Mouse (Mus musculus): ENCODE measurements around the gene Prps1l3. TPM values are rescaled to one million over a fixed set of nuclear protein-coding genes. Genes with fewer than 3 reads are reported as not detected.

The Prps1l3 gene
- total RNA-seq, 2 experiments from 2014 or later = 56.9 to 87.5 TPM

GRCm38 (mm10) chr12:57233386-57233785 lies 3.2 kb downstream of the Prps1l3 start:
- no peak for ATAC-seq (replicated peaks; ENCODE audit: poor library complexity)

DNA sequence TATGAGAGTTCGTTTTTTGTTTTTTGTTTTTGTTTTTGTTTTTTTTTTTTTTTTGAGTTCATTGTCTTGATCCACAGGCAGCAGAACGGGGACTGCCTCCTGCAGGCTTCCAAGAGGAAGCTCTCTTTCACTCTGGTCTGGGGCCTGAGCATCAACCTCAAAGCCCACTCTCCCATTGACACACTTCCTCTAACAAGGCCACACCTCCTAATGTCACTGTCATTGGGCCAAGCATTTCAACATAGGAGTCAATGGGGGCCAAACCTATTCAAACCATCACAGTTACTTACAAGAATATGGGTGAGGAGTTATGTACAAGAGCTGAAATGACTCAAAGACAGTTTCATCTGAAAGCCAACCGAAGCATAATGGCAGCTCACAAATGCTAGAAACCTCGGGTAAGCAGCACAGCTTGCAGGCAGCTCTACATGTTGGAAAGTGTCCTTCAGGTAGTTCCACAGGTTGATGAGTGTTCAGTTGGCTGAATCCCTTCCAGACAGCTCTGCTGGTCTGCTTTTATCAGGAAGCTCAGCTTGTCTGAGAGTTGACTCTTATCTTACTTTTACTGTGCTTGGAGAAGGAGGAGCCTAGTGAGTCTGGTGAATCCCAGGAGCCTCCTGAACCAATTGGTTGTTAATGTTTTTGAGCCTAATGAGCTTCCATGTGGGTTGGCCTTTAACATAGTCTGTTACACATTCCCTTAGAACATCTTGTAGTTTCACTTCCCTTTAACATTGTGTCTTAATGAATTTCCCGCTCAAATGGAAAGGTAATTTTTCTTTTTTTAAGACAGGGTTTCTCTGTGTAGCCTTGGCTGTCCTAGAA lies 13.7 kb downstream of the Prps1l3 start:
- ATAC-seq (replicated peaks; ENCODE audit: poor library complexity) = peak; percentile 96

DNA sequence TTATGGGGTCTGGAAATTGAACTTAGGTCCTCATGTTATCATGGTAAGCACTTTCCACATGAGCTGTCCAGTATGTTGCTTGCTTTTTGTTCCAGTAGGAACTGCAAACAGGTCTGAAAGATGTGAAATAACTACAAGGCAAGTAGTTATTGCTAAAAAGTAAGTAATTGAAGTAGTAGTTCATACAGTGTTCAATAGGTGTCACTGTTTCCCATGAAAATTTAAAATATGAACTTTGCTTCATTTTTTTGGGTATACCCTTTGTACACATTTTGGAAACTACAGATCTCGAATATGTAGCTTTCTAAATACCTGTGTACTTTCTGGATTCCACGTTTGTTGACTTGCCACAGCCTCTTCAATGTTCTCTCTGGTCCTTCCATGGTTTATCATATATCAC lies 28.4 kb downstream of the Prps1l3 start:
- ATAC-seq (replicated peaks; ENCODE audit: poor library complexity) = peak; percentile 54; the same call in 1 of the 2 replicates

DNA sequence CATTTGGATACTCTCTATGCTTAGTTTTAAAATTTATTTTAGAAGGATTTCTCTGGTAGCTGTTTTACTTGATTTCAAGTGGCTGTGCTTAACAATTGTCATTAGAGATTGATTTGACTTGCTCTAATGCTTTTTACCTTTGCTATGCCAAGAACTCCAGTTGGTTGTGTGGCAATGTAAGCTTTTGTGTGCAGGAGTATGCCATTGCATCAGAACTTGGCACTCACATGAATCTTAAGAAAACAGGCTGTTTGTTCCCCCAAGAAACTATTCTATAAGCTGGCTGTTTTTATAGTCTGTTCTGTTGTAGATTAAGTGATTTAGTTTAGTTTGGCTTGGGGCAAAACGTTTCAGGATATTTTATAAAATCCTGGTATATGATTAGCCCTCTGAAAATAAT lies 45.2 kb downstream of the Prps1l3 start:
- no peak for ATAC-seq (replicated peaks; ENCODE audit: poor library complexity)

DNA sequence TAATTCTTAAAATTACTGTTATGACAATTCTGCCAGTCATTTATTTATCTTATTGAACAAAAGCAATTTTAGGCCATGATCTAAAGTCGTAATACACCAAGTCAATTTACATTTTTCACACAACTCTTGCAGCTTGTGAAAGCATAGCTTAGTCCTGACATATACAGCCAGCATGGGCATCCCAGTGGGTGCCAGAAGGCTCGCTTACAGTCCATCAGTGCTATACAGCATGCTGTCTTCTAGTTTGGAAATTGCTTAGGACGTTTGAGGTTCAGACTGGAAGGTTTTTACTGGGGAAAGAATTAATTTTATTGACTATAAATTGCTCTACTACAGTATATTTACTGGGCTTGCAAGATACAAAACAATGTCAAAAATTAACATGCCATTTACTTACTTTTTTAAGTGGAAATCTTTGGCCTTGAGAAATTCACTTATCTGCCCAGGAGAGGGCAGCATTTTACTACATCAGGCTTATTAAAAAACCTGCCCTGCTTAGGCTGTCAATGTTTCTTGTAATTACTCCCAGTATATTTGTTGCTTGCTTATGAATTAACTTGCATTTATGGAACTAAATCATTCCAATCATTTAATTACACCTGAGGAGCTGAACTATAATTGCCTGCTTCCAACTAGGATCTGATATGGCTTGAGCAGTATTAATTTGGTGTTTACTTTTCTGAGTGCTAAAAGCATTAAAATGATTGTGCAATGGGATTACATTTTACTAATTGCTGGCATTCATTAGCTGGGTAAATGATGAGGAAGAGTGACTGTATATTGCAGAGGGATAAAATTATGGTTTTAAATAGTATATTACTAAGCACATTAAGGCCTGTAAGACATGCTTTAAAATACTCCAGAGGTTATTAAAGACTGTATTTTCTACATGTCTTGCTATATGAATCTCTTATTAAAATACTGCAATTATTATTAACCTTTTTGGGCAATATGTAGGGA lies 51.2 kb downstream of the Prps1l3 start:
- peak; percentile 87 for ATAC-seq (replicated peaks; ENCODE audit: poor library complexity)

DNA sequence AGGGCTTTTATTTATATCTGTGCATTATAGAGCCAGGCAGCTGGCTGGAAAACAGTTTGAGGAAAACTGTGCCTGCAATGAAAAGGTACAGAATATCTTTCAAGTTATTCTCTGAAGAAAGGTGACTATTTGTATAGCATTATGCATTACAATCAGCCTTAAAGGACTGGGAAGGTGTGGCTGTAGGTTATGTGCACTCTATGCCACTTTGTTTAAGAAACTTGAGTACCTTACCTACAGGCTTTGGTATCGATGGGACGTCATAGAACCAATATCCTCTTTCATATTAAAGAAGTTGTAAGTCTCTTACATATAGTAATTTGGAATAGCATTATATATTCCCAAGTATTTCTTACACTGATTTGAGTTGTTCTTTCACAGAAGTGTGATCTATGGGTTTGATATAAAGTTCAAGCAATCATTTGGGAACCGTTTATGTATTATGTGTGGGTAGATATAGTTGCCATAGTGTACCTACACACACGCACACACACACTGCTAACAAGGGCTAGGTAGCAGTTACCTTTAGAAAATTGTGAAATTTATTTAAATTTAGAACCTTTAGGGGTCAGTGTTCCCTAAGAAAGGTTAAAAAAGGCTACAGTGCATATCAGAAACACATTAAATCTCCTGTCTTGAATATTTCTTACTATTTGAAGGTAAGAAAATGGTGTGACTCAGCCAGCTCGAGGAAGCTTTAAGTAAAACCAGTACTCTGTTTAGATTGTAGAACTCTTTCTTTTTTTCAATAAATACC lies 55.3 kb downstream of the Prps1l3 start:
- ATAC-seq (replicated peaks; ENCODE audit: poor library complexity) = no peak

Other genes starting within 250 kb of the Prps1l3 start
- gene Slc25a21, start 32.9 kb upstream of the Prps1l3 start, total RNA-seq (2015) = 8.0 and 12.4 TPM in 2 replicates
- gene Slc25a21, start 32.9 kb upstream of the Prps1l3 start, total RNA-seq (2017) = 6.5 and 10.4 TPM in 2 replicates
- gene Mipol1, start within 50 bp of the Prps1l3 start, total RNA-seq (2015) = 7.4 and 8.8 TPM in 2 replicates
- 5.2 and 10.9 TPM in 2 replicates for gene Mipol1, start within 50 bp of the Prps1l3 start, total RNA-seq (2017)